Mouse (Mus musculus) ovary, postnatal 10 days (tissue): ENCODE measurements around the gene Depdc1a.
A peak's percentile ranks its signal among the peaks of the same experiment; 100 is the strongest.
"Not testable (repeated sequence)": the region's sequence is repeated elsewhere in the genome, so short reads cannot be mapped to it uniquely, and the experiment has no call there.

ENCODE experiments used
- DNase-seq: peaks from one replicate; pipeline ENCODE4 v3.0.0; 2022; ENCODE audit warnings: low spot score

The Depdc1a gene

DNA sequence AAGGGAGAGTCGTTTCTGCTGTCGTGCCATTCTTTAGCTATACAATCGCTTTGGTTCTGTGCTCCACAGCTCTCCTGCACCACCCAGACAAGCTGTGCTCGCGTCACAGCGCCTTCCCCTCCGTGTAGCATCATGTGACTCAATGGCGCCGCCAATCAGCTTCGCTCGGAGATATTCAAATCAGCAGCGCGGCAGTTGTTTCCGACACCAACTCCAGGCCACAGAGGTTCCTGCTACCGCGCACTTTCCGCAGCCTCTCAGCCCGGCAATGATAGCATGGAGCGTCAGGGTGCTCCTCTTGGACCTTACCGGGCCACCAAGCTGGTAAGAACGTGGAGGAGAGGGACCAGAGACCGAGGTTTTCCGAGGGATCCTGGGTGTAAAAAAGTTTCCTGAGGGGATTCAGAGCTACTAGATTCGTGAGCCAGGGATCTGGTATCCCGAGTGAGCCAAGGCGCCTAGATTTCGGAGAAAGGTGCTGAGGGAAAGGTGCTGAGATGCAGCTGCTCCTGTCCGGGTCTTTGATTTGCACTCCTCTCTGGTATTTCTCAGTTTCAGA is at the start of gene Depdc1a:
Gene Depdc1a, plus strand, starts transcription at position 191 of the 559 bp plus-strand sequence.
- DNase-seq, result peak; percentile 69

GRCm38 (mm10) chr3:159470059-159470458 is 25.2 kb upstream of the Depdc1a start:
- DNase-seq, result no peak

- DNase-seq, result no peak
Measured at GRCm38 (mm10) chr3:159475465-159475864, 19.8 kb upstream of the Depdc1a start.

GRCm38 (mm10) chr3:159477250-159477962 is 17.8 kb upstream of the Depdc1a start:
- DNase-seq, result no peak

GRCm38 (mm10) chr3:159494709-159495108 is 524 bp upstream of the Depdc1a start:
- DNase-seq, result not testable (repeated sequence)

DNA sequence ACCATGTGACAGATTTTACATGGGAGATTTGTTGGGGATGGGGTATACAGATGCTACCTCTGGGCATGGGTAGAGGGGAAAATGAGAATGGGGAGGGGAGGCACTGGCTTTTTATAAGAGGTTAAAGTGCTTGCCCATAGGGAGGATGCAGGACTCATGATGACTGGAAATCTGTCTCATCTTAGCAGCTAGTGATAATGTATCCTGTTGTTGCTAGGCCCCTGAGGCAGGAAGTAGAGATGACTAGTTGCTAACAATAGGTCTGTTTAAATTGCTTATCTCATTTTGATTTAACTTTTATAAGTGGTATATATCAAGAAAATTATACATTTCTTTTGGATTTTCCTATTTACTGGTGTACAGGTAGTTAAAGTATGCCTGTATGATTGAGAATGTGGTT is 13.7 kb downstream of the Depdc1a start:
- DNase-seq, result no peak

DNA sequence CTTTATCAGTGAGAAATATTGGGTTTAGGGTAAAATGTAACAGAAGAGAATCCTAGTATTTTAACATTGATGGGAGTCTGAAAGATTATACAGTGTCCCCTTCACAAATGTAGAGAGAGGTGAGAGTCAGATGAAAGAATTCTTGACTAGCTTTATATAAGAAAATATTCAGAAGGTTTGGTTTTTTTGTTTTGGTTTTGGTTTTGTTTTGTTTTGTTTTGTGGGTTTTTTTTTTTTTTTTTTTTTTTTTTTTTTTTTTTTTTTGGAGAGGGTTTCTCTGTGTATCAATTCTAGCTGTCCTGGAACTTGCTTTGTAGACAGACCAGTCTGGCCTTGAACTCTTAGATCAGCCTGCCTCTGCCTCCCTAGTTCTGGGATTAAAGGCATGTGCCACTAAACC is 33.3 kb downstream of the Depdc1a start:
- no peak for DNase-seq

- no peak for DNase-seq
Measured at GRCm38 (mm10) chr3:159548303-159548702, 53.1 kb downstream of the Depdc1a start.

GRCm38 (mm10) chr3:159550224-159550623 is 55.0 kb downstream of the Depdc1a start:
- DNase-seq, result no peak
